Mouse (Mus musculus) midbrain, embryonic 16.5 days (tissue): ENCODE results near the gene Iqcd. TPM values are rescaled to one million over a fixed set of nuclear protein-coding genes. Genes with fewer than 3 reads are reported as not detected.

Source experiments
- ATAC-seq: fragments of 200-750 bp; cut with Nextera tagmentation; 2 replicates; pipeline ENCODE4 v1.8.0; 2017; ENCODE audit warnings: moderate TSS enrichment
- H3K27ac ChIP-seq: fragments of 300-500 bp; sonication (generic); 2 replicates; pipeline ENCODE4 v1.5.1; 2014; ENCODE audit warnings: mild to moderate bottlenecking, low read length, mixed read lengths
- H3K27me3 ChIP-seq: fragments of 300-500 bp; sonication (generic); 2 replicates; pipeline ENCODE4 v1.6.1; 2014; ENCODE audit warnings: low read depth, low read length, mixed read lengths; ENCODE audit not compliant: control insufficient read depth, insufficient read depth
- H3K36me3 ChIP-seq: fragments of 300-500 bp; sonication (generic); 2 replicates; pipeline ENCODE4 v1.6.1; 2014; ENCODE audit warnings: mild to moderate bottlenecking, low read length, moderate library complexity, mixed read lengths; ENCODE audit not compliant: control insufficient read depth, insufficient read depth
- H3K4me1 ChIP-seq: fragments of 300-500 bp; sonication (generic); 2 replicates; pipeline ENCODE4 v1.6.1; 2014; ENCODE audit warnings: mild to moderate bottlenecking, low read length, mixed read lengths; ENCODE audit not compliant: control insufficient read depth, insufficient read depth
- H3K4me2 ChIP-seq: fragments of 300-500 bp; sonication (generic); 2 replicates; pipeline ENCODE4 v1.6.1; 2014; ENCODE audit warnings: mild to moderate bottlenecking, low read length, mixed read lengths
- H3K4me3 ChIP-seq: fragments of 300-500 bp; sonication (generic); 2 replicates; pipeline ENCODE4 v1.5.1; 2014; ENCODE audit warnings: low read depth, mild to moderate bottlenecking, low read length, moderate library complexity, mixed read lengths
- H3K9ac ChIP-seq: fragments of 300-500 bp; sonication (generic); 2 replicates; pipeline ENCODE4 v1.6.1; 2014; ENCODE audit warnings: low read depth, low read length, mixed read lengths
- H3K9me3 ChIP-seq: fragments of 300-500 bp; sonication (generic); replicated peaks from 2 replicates; pipeline ENCODE4 v1.6.1; 2014; ENCODE audit warnings: mild to moderate bottlenecking, low read length, mixed read lengths; ENCODE audit not compliant: control insufficient read depth, poor library complexity, severe bottlenecking
- WGBS: fragments of 180-500 bp; shearing (Covaris S2); extraction: QIAGEN DNeasy Blood & Tissue Kit; methylation state at CpG from one replicate; pipeline ENCODE4 v1.1.7; 2014; 5-methylcytosine and 5-hydroxymethylcytosine counted together
- polyA plus RNA-seq: library from polyadenylated mRNA; unstranded; fragments of >200 nt; fragmentation: Nextera tagmentation; extraction: Ambion mirVana; gene quantifications from 2 replicates; pipeline ENCODE4 v1.2.1, GENCODE M21; 2015

Gene Iqcd
- polyA plus RNA-seq, 1 experiment from 2014 or later = 2.1 TPM

GRCm38 (mm10) chr5:120612822-120613604, 24.2 kb downstream of the Iqcd start:
- H3K4me1 ChIP-seq = peaks cover 15% of the 10 kb centered on the region
- H3K9ac ChIP-seq = peak overlapping the region; percentile 72
- under 1% methylated on average over 68 of the region's 69 CpGs for WGBS
- ATAC-seq = peak; percentile 94
- peak overlapping the region; percentile 81 for H3K4me2 ChIP-seq
- no peaks in the 10 kb centered on the region for H3K27me3 ChIP-seq
- H3K9me3 ChIP-seq = no peaks in the 10 kb centered on the region
- peak overlapping the region; percentile 64 for H3K4me3 ChIP-seq
- peaks cover 7% of the 10 kb centered on the region for H3K36me3 ChIP-seq
- H3K27ac ChIP-seq = peak overlapping the region; percentile 92

DNA sequence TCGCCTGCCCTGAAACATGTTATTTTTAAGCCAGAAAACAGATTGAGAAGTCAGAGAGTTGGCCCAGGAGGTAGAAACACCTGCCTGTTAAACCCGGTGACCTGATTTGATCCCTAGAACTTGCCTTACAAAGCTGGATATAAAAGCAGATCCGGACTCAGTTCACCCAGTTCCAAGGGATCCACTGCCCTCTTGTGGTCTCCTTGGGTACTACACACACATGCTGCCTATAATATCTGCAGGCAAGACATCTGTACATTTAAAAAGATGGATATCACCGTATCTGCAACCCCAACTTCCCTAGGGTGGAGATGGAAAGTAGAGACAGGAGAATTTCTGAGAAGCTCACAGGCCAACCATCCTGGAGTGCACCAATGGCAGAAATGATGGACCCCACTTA, 27.1 kb downstream of the Iqcd start:
- Histone ChIP-seq H3K27ac (no peak overlapping the region), H3K9me3 (no peaks in the 10 kb centered on the region), H3K4me2 (no peak overlapping the region), H3K9ac (no peak overlapping the region), H3K36me3 (peaks cover 29% of the 10 kb centered on the region), H3K27me3 (no peaks in the 10 kb centered on the region), H3K4me1 (peaks cover 13% of the 10 kb centered on the region), H3K4me3 (no peak overlapping the region)
- ATAC-seq = no peak
- WGBS = 98% methylated on average over 4 of the region's 4 CpGs

- Histone ChIP-seq H3K4me2 (no peak overlapping the region), H3K9me3 (no peaks in the 10 kb centered on the region), H3K9ac (no peak overlapping the region), H3K27ac (no peak overlapping the region), H3K27me3 (no peaks in the 10 kb centered on the region), H3K4me1 (peaks cover 5% of the 10 kb centered on the region), H3K4me3 (no peak overlapping the region), H3K36me3 (peaks cover 45% of the 10 kb centered on the region)
- 85% methylated on average over 12 of the region's 12 CpGs for WGBS
- no peak for ATAC-seq
Observed at GRCm38 (mm10) chr5:120618778-120619177, 30.0 kb downstream of the Iqcd start.

GRCm38 (mm10) chr5:120619201-120619600, 30.4 kb downstream of the Iqcd start:
- WGBS = 11% methylated on average over 5 of the region's 5 CpGs
- peaks cover 48% of the 10 kb centered on the region for H3K36me3 ChIP-seq
- no peak overlapping the region for H3K9ac ChIP-seq
- no peak overlapping the region for H3K4me3 ChIP-seq
- no peak overlapping the region for H3K27ac ChIP-seq
- no peak overlapping the region for H3K4me2 ChIP-seq
- ATAC-seq = no peak
- no peaks in the 10 kb centered on the region for H3K27me3 ChIP-seq
- peaks cover under 1% of the 10 kb centered on the region; the same call in 1 of the 2 replicates for H3K4me1 ChIP-seq
- H3K9me3 ChIP-seq = no peaks in the 10 kb centered on the region

GRCm38 (mm10) chr5:120620375-120621077, 31.7 kb downstream of the Iqcd start:
- Histone ChIP-seq H3K9ac (no peak overlapping the region), H3K4me3 (no peak overlapping the region), H3K4me2 (no peak overlapping the region), H3K4me1 (no peaks in the 10 kb centered on the region), H3K36me3 (peaks cover 50% of the 10 kb centered on the region), H3K27me3 (no peaks in the 10 kb centered on the region), H3K27ac (no peak overlapping the region), H3K9me3 (no peaks in the 10 kb centered on the region)
- WGBS = 70% methylated on average over 18 of the region's 18 CpGs
- peak; percentile 41 for ATAC-seq

GRCm38 (mm10) chr5:120621078-120621765, 32.4 kb downstream of the Iqcd start:
- Histone ChIP-seq H3K36me3 (peaks cover 50% of the 10 kb centered on the region), H3K9ac (no peak overlapping the region), H3K4me2 (no peak overlapping the region), H3K27ac (no peak overlapping the region), H3K27me3 (no peaks in the 10 kb centered on the region), H3K4me3 (no peak overlapping the region), H3K4me1 (no peaks in the 10 kb centered on the region), H3K9me3 (no peaks in the 10 kb centered on the region)
- ATAC-seq = peak; percentile 3; the same call in 1 of the 2 replicates
- WGBS = 97% methylated on average over 23 of the region's 23 CpGs

DNA sequence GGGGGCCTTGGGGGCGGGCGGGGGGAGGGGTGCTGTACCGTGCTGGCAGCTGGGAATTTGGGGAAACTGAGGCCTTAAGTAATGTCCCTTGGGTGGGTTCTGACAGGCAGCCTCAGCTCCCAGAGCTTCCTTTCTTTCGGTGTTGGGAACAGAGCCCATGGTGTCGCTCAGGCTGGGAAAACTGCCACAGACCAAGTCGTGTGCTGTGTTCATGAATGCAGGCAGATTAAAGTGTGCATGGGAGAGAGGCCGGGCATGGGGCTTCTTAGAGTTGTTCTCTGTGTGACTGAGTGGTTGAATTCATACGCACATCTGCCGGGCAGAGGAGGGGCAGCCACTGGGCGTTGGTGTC, 33.0 kb downstream of the Iqcd start:
- no peak for ATAC-seq
- 87% methylated on average over 10 of the region's 10 CpGs for WGBS
- no peaks in the 10 kb centered on the region for H3K9me3 ChIP-seq
- H3K27me3 ChIP-seq = no peaks in the 10 kb centered on the region
- H3K27ac ChIP-seq = no peak overlapping the region
- H3K4me1 ChIP-seq = no peaks in the 10 kb centered on the region
- H3K4me3 ChIP-seq = no peak overlapping the region
- H3K36me3 ChIP-seq = peaks cover 54% of the 10 kb centered on the region
- no peak overlapping the region for H3K9ac ChIP-seq
- H3K4me2 ChIP-seq = no peak overlapping the region

- Histone ChIP-seq H3K27me3 (no peaks in the 10 kb centered on the region), H3K9ac (no peak overlapping the region), H3K36me3 (peaks cover 51% of the 10 kb centered on the region), H3K4me1 (no peaks in the 10 kb centered on the region), H3K27ac (no peak overlapping the region), H3K4me3 (no peak overlapping the region), H3K9me3 (no peaks in the 10 kb centered on the region), H3K4me2 (no peak overlapping the region)
- WGBS = 70% methylated on average over 5 of the region's 5 CpGs
- ATAC-seq = no peak
Observed at GRCm38 (mm10) chr5:120622198-120622851, 33.5 kb downstream of the Iqcd start.
